Mouse (Mus musculus): ENCODE data around the gene Khdc1c. TPM values are rescaled to one million over a fixed set of nuclear protein-coding genes. Genes with fewer than 3 reads are reported as not detected.
"Not testable (repeated sequence)": the region's sequence is repeated elsewhere in the genome, so short reads cannot be mapped to it uniquely, and the experiment has no call there.

The Khdc1c gene
- polyA plus RNA-seq (2014; fragmentation: Nextera tagmentation; extraction: Ambion mirVana): not detected in 2 replicates

DNA sequence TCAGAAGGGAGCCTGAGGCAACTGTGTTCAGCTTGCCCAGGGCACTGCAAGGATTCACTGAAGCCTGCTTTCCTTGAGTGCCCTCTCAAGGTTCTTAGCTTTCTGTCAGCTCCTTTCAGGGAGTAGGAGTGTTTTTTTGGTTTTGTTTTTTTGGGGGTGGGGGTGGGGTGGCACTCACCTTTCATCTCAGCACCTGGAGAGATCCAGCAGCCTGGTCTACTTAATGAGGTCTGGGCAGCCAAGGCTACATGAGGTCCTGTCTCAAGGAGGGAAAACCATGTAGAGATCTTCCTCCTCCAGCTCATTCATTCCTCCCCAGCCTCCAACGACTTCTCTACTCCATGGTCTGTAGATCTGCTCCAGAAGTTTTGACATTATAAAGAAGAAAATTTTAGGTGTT is at the start of gene Khdc1c:
TSS of gene Khdc1c (plus strand) at position 301 of the 400 bp plus-strand sequence.
- WGBS (ENCODE audit: insufficient replicate concordance): 61% methylated on average over 1 of the region's 1 CpGs
- H3K36me3 ChIP-seq (ENCODE audit: control insufficient read depth, insufficient read depth, low read length); H3K4me1 ChIP-seq (ENCODE audit: control insufficient read depth, insufficient read depth, low read length); H3K4me2 ChIP-seq; H3K9me3 ChIP-seq (replicated peaks; ENCODE audit: control insufficient read depth, low read length); H3K4me3 ChIP-seq (ENCODE audit: low read depth, low read length); H3K9ac ChIP-seq (ENCODE audit: low read depth, low read length); H3K27ac ChIP-seq (ENCODE audit: low read depth, low read length); H3K27me3 ChIP-seq (ENCODE audit: control insufficient read depth, insufficient read depth, low read length); ATAC-seq (replicated peaks; ENCODE audit: insufficient number of reproducible peaks, low FRiP score, low TSS enrichment): not testable (repeated sequence)

DNA sequence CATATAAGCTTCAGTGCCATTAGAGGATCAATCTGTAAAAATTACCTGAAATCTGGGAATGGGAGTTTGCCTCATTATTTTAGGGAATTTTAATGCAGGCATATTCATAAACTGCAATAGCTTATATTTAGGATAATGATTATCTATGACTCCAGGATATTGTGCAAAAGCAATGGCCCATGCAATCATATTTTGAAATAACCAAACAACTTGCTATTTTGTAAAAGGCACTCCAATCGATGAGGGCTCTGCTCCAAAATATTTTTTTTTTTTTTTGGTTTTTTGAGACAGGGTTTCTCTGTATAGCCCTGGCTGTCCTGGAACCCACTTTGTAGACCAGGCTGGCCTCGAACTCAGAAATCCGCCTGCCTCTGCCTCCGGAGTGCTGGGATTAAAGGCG is 47.9 kb upstream of the Khdc1c start:
- not testable (repeated sequence) for H3K4me1 ChIP-seq (ENCODE audit: control insufficient read depth, insufficient read depth, low read length); ATAC-seq (replicated peaks; ENCODE audit: insufficient number of reproducible peaks, low FRiP score, low TSS enrichment); H3K27me3 ChIP-seq (ENCODE audit: control insufficient read depth, insufficient read depth, low read length); H3K9me3 ChIP-seq (replicated peaks; ENCODE audit: control insufficient read depth, low read length); H3K27ac ChIP-seq (ENCODE audit: low read depth, low read length); H3K4me2 ChIP-seq; H3K36me3 ChIP-seq (ENCODE audit: control insufficient read depth, insufficient read depth, low read length); H3K9ac ChIP-seq (ENCODE audit: low read depth, low read length); H3K4me3 ChIP-seq (ENCODE audit: low read depth, low read length)
- 81% methylated on average over 5 of the region's 5 CpGs for WGBS (ENCODE audit: insufficient replicate concordance)

DNA sequence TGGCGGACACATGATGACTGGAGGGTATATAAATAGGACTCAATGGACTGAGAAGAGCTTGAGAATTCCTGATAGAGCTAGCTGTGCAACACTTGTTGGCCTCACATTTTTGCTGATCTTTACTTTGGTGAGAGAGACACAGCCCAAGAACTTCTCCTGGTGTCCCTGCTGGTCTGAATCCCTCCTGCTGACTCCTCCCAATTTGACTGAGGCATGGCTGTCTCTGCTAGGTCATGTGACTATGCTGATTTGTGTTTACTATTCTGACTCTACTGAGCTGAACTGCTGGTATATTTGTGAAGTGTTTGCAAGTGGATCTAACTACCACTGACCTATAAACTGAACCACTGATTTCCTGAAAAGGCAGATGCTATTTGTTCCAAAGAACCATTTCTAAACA is 46.5 kb upstream of the Khdc1c start:
- H3K4me3 ChIP-seq (ENCODE audit: low read depth, low read length): no peak overlapping the region
- H3K9me3 ChIP-seq (replicated peaks; ENCODE audit: control insufficient read depth, low read length): peaks cover 2% of the 10 kb centered on the region; the same call in 1 of the 2 replicates
- no peaks in the 10 kb centered on the region for H3K36me3 ChIP-seq (ENCODE audit: control insufficient read depth, insufficient read depth, low read length)
- H3K4me2 ChIP-seq: no peak overlapping the region
- H3K27ac ChIP-seq (ENCODE audit: low read depth, low read length): no peak overlapping the region
- no peak overlapping the region for H3K9ac ChIP-seq (ENCODE audit: low read depth, low read length)
- no peaks in the 10 kb centered on the region for H3K4me1 ChIP-seq (ENCODE audit: control insufficient read depth, insufficient read depth, low read length)
- 73% methylated on average over 1 of the region's 1 CpGs for whole genome bisulfite sequencing (ENCODE audit: insufficient replicate concordance)
- H3K27me3 ChIP-seq (ENCODE audit: control insufficient read depth, insufficient read depth, low read length): no peaks in the 10 kb centered on the region
- ATAC-seq (replicated peaks; ENCODE audit: insufficient number of reproducible peaks, low FRiP score, low TSS enrichment): no peak

DNA sequence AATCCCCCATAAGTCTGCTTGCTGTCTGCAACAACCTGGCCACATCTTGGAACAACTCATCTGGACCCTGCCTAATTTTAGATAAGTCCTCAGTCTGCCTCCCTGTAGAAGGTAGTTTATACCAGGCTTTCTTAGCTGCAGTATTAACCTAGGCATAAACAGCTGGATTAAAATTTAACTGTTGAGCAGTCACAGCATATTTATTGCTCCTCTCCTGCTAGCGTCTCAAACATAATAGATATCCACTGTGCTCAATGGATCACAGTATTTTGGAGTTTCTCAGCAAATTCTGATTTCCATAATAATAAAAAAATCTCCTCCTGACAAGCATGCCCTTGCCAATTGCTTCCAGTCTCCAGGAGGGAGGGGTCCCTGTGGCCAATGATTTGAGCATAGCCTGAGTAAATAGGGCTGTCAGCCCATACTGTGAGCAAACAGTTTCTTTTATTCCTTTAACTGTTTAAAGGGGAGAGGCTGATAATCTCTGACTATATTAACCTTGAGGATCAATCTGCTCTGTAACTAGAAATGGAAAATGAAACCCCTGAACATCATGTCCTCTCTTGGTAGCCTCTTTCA is 44.0 kb upstream of the Khdc1c start:
- Histone ChIP-seq H3K9me3 (replicated peaks; ENCODE audit: control insufficient read depth, low read length) (peaks cover 2% of the 10 kb centered on the region; the same call in 1 of the 2 replicates), H3K4me3 (ENCODE audit: low read depth, low read length) (no peak overlapping the region), H3K4me1 (ENCODE audit: control insufficient read depth, insufficient read depth, low read length) (no peaks in the 10 kb centered on the region), H3K36me3 (ENCODE audit: control insufficient read depth, insufficient read depth, low read length) (no peaks in the 10 kb centered on the region), H3K9ac (ENCODE audit: low read depth, low read length) (no peak overlapping the region), H3K4me2 (no peak overlapping the region), H3K27me3 (ENCODE audit: control insufficient read depth, insufficient read depth, low read length) (no peaks in the 10 kb centered on the region), H3K27ac (ENCODE audit: low read depth, low read length) (no peak overlapping the region)
- ATAC-seq (replicated peaks; ENCODE audit: insufficient number of reproducible peaks, low FRiP score, low TSS enrichment): no peak
- 98% methylated on average over 1 of the region's 1 CpGs for WGBS (ENCODE audit: insufficient replicate concordance)

DNA sequence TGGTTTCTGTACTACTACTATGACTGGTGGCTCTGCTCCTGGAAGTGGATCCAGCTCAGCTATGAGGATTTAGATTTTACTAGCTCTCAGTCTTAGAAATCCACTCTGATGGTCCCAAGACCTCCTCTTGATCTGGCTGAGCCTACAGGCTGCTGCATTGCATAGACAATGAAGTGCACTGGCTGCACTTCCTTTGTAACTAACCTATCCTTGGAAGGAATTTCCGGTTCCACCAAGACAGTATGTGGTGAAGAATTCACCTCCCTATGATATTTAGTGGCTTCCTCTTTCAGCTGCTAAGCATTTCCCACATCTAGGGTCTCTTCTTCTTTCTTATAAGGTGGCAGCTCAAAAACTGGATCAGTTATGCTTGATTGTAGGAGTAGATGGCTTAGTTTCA is 43.5 kb upstream of the Khdc1c start:
- H3K27me3 ChIP-seq (ENCODE audit: control insufficient read depth, insufficient read depth, low read length): no peaks in the 10 kb centered on the region
- H3K27ac ChIP-seq (ENCODE audit: low read depth, low read length): no peak overlapping the region
- no peak overlapping the region for H3K4me3 ChIP-seq (ENCODE audit: low read depth, low read length)
- H3K4me2 ChIP-seq: no peak overlapping the region
- H3K9ac ChIP-seq (ENCODE audit: low read depth, low read length): no peak overlapping the region
- H3K4me1 ChIP-seq (ENCODE audit: control insufficient read depth, insufficient read depth, low read length): no peaks in the 10 kb centered on the region
- no peaks in the 10 kb centered on the region for H3K36me3 ChIP-seq (ENCODE audit: control insufficient read depth, insufficient read depth, low read length)
- ATAC-seq (replicated peaks; ENCODE audit: insufficient number of reproducible peaks, low FRiP score, low TSS enrichment): no peak
- 84% methylated on average over 1 of the region's 1 CpGs for WGBS (ENCODE audit: insufficient replicate concordance)
- H3K9me3 ChIP-seq (replicated peaks; ENCODE audit: control insufficient read depth, low read length): peaks cover 2% of the 10 kb centered on the region; the same call in 1 of the 2 replicates

DNA sequence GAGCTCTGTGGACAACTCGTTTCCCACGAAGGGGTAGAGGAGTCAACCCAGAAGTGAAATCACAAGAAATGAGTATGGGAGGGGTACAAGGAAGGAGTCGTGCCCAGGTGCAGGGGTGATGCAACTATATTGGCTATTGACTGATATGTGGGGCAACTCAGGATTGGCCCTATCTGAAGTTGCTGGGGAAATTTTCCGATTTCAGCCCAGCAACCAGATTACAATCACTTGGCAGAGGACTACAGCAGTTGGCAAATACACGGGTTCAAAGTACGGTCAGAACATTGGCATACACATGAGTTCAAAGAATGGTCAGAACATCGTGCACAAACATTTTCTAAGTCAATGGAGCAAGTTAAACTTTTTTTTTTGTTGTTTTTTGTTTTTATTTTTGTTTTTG is 41.4 kb upstream of the Khdc1c start:
- no peak for ATAC-seq (replicated peaks; ENCODE audit: insufficient number of reproducible peaks, low FRiP score, low TSS enrichment)
- no peak overlapping the region for H3K27ac ChIP-seq (ENCODE audit: low read depth, low read length)
- no peak overlapping the region for H3K4me3 ChIP-seq (ENCODE audit: low read depth, low read length)
- no peaks in the 10 kb centered on the region for H3K4me1 ChIP-seq (ENCODE audit: control insufficient read depth, insufficient read depth, low read length)
- H3K9me3 ChIP-seq (replicated peaks; ENCODE audit: control insufficient read depth, low read length): peaks cover 2% of the 10 kb centered on the region; the same call in 1 of the 2 replicates
- no peaks in the 10 kb centered on the region for H3K36me3 ChIP-seq (ENCODE audit: control insufficient read depth, insufficient read depth, low read length)
- H3K9ac ChIP-seq (ENCODE audit: low read depth, low read length): no peak overlapping the region
- no peak overlapping the region for H3K4me2 ChIP-seq
- WGBS (ENCODE audit: insufficient replicate concordance): 84% methylated on average over 7 of the region's 7 CpGs
- H3K27me3 ChIP-seq (ENCODE audit: control insufficient read depth, insufficient read depth, low read length): no peaks in the 10 kb centered on the region

DNA sequence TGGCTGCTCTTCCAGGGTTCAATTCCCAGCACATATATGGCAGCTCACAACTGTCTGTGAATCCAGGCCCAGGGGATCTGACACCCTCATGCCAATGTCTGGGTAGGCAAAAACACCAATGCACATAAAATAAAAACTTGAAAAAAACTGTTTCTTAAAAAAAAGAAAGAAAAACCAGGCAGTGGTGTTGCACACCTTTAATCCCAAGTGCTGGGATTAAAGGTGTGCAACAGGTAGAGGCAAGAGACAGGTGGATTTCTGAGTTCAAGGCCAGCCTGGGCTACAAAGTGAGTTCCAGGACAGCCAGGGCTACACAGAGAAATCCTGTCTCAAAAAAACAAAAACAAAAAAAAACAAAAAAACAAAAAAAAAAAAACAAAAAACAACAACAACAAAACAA is 37.0 kb upstream of the Khdc1c start:
- not testable (repeated sequence) for H3K9me3 ChIP-seq (replicated peaks; ENCODE audit: control insufficient read depth, low read length); H3K9ac ChIP-seq (ENCODE audit: low read depth, low read length); H3K4me1 ChIP-seq (ENCODE audit: control insufficient read depth, insufficient read depth, low read length); H3K27me3 ChIP-seq (ENCODE audit: control insufficient read depth, insufficient read depth, low read length); H3K4me3 ChIP-seq (ENCODE audit: low read depth, low read length); ATAC-seq (replicated peaks; ENCODE audit: insufficient number of reproducible peaks, low FRiP score, low TSS enrichment); H3K27ac ChIP-seq (ENCODE audit: low read depth, low read length); H3K4me2 ChIP-seq; H3K36me3 ChIP-seq (ENCODE audit: control insufficient read depth, insufficient read depth, low read length)

DNA sequence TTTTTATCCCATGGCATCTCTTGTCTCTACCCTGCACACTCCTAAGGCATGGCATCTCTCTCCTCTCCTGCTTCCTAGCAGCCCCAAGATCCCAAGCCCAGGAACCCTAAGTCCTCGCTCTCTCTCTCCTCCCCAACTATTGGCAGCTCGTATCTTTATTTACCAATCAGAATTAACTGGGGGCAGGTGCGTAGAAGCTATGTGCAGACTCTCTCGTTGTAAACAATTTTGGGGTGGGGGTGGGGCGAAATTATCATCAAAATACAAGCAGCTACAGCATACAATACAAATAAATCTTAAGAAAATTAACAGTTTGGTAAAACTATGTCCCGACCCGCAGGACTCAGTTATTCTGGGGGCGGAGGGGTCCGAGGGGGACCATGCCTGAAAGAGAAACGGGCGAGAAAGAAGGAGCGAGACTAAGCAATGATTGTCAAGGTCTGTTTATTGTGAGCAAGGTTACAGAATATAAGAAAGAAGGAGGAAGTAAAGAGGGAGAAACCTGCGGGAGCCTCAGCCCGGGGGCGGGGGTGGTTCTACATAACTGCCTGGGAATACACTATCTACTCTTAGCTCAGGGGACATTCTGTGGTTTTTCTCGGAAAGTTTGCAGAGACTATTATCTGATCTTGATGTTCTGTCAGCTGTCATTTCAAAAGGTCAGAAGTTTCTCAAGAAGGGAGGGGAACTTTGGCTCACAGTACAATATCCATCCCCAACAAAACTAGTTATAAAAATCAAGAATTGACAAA is 34.7 kb upstream of the Khdc1c start:
- H3K4me1 ChIP-seq (ENCODE audit: control insufficient read depth, insufficient read depth, low read length): no peaks in the 10 kb centered on the region
- no peaks in the 10 kb centered on the region for H3K36me3 ChIP-seq (ENCODE audit: control insufficient read depth, insufficient read depth, low read length)
- ATAC-seq (replicated peaks; ENCODE audit: insufficient number of reproducible peaks, low FRiP score, low TSS enrichment): no peak
- no peaks in the 10 kb centered on the region for H3K27me3 ChIP-seq (ENCODE audit: control insufficient read depth, insufficient read depth, low read length)
- 0 out of 2 replicates have a peak, but pooled peaks cover 2% of the 10 kb centered on the region for H3K9me3 ChIP-seq (replicated peaks; ENCODE audit: control insufficient read depth, low read length)
- H3K4me3 ChIP-seq (ENCODE audit: low read depth, low read length): no peak overlapping the region
- H3K4me2 ChIP-seq: no peak overlapping the region
- WGBS (ENCODE audit: insufficient replicate concordance): 73% methylated on average over 16 of the region's 16 CpGs
- no peak overlapping the region for H3K27ac ChIP-seq (ENCODE audit: low read depth, low read length)
- no peak overlapping the region for H3K9ac ChIP-seq (ENCODE audit: low read depth, low read length)

DNA sequence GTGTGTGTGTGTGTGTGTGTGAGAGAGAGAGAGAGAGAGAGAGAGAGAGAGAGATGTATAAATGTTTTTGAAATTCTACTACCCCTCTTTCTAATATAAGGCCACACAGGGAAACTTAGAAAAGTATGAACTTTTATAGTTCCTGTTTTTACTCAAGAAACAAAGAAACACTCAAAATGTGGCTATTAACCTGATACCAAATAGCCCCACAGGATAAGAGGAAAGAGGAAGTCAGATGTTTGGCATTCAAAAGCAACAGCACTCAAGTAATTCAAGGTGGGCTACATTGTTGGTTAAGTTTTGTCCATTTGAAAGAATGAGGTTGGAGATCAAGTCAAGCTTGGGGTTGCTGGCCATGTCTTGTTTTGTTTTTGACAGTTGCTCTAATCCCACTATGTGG is 32.3 kb upstream of the Khdc1c start:
- 0 out of 2 replicates have a peak, but pooled peaks cover 2% of the 10 kb centered on the region for H3K9me3 ChIP-seq (replicated peaks; ENCODE audit: control insufficient read depth, low read length)
- H3K27ac ChIP-seq (ENCODE audit: low read depth, low read length): no peak overlapping the region
- no peaks in the 10 kb centered on the region for H3K27me3 ChIP-seq (ENCODE audit: control insufficient read depth, insufficient read depth, low read length)
- no peak for ATAC-seq (replicated peaks; ENCODE audit: insufficient number of reproducible peaks, low FRiP score, low TSS enrichment)
- H3K36me3 ChIP-seq (ENCODE audit: control insufficient read depth, insufficient read depth, low read length): no peaks in the 10 kb centered on the region
- H3K4me1 ChIP-seq (ENCODE audit: control insufficient read depth, insufficient read depth, low read length): no peaks in the 10 kb centered on the region
- no peak overlapping the region for H3K4me3 ChIP-seq (ENCODE audit: low read depth, low read length)
- H3K4me2 ChIP-seq: no peak overlapping the region
- H3K9ac ChIP-seq (ENCODE audit: low read depth, low read length): no peak overlapping the region
